Mouse (Mus musculus) CH12.LX (cell line): ENCODE measurements around the gene Mctp1.

Experiments
- CHD2 ChIP-seq: IDR thresholded peaks from 2 replicates; pipeline ENCODE4 v1.6.1; 2011; ENCODE audit warnings: low read length, improper control_type of control experiment
- CTCF ChIP-seq, 2 experiments: IDR thresholded peaks in 1 of 2; conservative IDR thresholded peaks in 1 of 2; 2 replicates each; pipeline ENCODE4 v1.5.1; 2011 to 2012; ENCODE audit warnings: low read depth in 2 of 2, low read length in 2 of 2, improper control_type of control experiment in 1 of 2, inconsistent platforms in 1 of 2, mild to moderate bottlenecking in 1 of 2, moderate library complexity in 1 of 2
- E2F4 ChIP-seq: IDR thresholded peaks from 2 replicates; pipeline ENCODE4 v1.6.1; 2011; ENCODE audit warnings: low read depth, low read length, improper control_type of control experiment; ENCODE audit not compliant: insufficient replicate concordance
- EP300 ChIP-seq: IDR thresholded peaks from 2 replicates; pipeline ENCODE4 v1.6.1; 2011; ENCODE audit warnings: low read length, improper control_type of control experiment
- MAZ ChIP-seq: IDR thresholded peaks from 2 replicates; pipeline ENCODE4 v1.6.1; 2012; ENCODE audit warnings: low read depth, mild to moderate bottlenecking, inconsistent platforms, low read length, improper control_type of control experiment, moderate library complexity
- MXI1 ChIP-seq: IDR thresholded peaks from 2 replicates; pipeline ENCODE4 v1.6.1; 2011; ENCODE audit warnings: mild to moderate bottlenecking, low read depth, low read length, improper control_type of control experiment
- NRF1 ChIP-seq: IDR thresholded peaks from 2 replicates; pipeline ENCODE4 v1.6.1; 2014; ENCODE audit warnings: low read depth, mild to moderate bottlenecking, inconsistent platforms, low read length, improper control_type of control experiment, moderate library complexity
- POLR2A ChIP-seq: IDR thresholded peaks from 2 replicates; pipeline ENCODE4 v1.6.1; 2011; ENCODE audit warnings: low read depth, mild to moderate bottlenecking, improper control_type of control experiment, low read length
- RAD21 ChIP-seq: IDR thresholded peaks from 2 replicates; pipeline ENCODE4 v1.6.1; 2011; ENCODE audit warnings: low read depth, mild to moderate bottlenecking, low read length, improper control_type of control experiment, moderate library complexity
- ZC3H11A ChIP-seq: IDR thresholded peaks from 2 replicates; pipeline ENCODE4 v1.6.1; 2012; ENCODE audit warnings: low read depth, mild to moderate bottlenecking, inconsistent platforms, low read length, improper control_type of control experiment
- ZKSCAN1 ChIP-seq: IDR thresholded peaks from 2 replicates; pipeline ENCODE4 v1.6.1; 2012; ENCODE audit warnings: low read depth, inconsistent platforms, low read length, improper control_type of control experiment, borderline replicate concordance
- ZNF384 ChIP-seq: IDR thresholded peaks from 2 replicates; pipeline ENCODE4 v1.6.1; 2012; ENCODE audit warnings: low read depth, low read length, improper control_type of control experiment, inconsistent platforms

DNA sequence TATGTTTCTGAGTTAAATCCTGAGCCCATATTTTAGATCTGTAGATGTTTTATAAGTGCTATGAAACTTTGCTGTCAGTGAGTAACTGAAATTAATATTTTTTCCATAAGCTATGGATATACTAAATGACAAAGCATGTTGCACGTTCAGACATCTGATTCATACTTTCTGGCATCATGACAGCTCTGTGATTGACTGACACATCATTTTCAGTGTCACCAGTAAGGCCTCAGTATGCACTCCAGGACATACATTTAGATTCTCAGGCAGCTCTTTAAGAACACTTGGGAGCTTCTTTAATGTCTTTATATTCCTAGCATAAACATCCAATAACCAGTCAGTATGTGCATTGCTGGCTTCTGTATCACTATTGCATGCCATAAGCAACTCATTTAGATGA, 659.0 kb downstream of the Mctp1 start:
- no peak for TF ChIP-seq E2F4
- no peak for TF ChIP-seq CHD2
- TF ChIP-seq CTCF (conservative IDR thresholded peaks at IDR 0.05 in 1 of 2, IDR thresholded peaks at IDR 0.05 in 1 of 2; ENCODE audit: low read depth in 2 of 2, low read length in 2 of 2): no peak
- TF ChIP-seq NRF1: no peak
- no peak for TF ChIP-seq ZKSCAN1
- no peak for TF ChIP-seq EP300
- TF ChIP-seq ZNF384: no peak
- TF ChIP-seq ZC3H11A: no peak
- TF ChIP-seq MAZ: no peak
- no peak for TF ChIP-seq RAD21
- TF ChIP-seq POLR2A: no peak
- TF ChIP-seq MXI1: no peak
